Mouse (Mus musculus) right cerebral cortex, postnatal 25 days (tissue): ENCODE measurements around the gene Ufl1.
"Not testable (repeated sequence)": the region's sequence is repeated elsewhere in the genome, so short reads cannot be mapped to it uniquely, and the experiment has no call there.

Experiments
- DNase-seq: peaks from one replicate; pipeline ENCODE4 v3.0.0; 2022

The Ufl1 gene

GRCm38 (mm10) chr4:25281671-25282038 lies at the start of gene Ufl1:
Gene Ufl1, minus strand, starts transcription at chr4:25281821.
- DNase-seq, result peak; percentile 97

DNA sequence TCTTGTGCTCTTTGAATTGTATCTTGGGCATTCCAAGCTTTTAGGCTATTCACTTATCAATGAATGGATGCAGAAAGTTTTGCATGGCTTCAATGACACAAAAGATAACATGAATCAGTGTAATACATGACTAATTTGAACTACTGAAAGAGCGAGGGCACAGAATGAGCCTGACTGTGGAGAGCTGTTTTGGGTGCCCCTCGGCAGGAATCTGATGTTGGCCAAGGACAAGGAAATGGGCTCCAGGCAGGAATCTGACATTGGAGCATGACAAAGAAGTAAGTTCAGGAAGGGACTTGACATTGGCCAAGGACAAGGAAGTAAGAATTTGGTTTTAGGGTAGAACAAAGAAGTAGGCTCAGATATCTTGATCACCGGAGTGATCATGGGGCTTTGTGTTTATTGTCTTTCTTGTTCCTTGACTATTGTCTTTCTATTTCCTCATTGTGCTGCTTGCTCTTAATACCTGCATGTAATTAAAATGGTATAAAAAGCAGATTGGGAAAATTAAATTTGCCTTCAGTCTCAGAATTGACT lies 44.1 kb upstream of the Ufl1 start:
- DNase-seq, result no peak

DNA sequence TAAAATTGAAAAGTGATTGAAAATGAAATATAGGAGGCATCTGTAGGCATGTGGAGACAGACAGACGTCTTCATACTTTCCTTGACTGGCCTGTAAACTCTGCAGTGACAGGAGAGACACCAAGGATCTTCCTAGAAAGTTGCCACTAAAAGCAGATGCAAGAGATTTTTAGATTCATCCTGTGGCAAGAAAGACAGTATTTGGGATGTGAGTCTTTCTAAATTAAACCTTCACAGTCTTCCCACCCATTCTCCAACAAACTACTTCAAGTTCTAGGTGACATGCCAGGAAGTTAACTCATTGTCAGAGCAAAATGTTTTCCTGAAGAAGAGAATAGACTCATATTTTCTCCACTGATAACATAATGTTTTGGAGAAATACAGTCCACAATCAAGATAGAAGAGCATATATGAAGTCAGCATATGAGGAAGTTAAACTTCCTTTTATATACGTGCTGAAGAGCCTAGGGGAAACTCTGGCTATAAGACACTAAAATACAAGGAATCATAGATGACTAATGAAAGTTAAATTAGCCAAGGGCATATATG lies 41.1 kb upstream of the Ufl1 start:
- DNase-seq, result no peak

DNA sequence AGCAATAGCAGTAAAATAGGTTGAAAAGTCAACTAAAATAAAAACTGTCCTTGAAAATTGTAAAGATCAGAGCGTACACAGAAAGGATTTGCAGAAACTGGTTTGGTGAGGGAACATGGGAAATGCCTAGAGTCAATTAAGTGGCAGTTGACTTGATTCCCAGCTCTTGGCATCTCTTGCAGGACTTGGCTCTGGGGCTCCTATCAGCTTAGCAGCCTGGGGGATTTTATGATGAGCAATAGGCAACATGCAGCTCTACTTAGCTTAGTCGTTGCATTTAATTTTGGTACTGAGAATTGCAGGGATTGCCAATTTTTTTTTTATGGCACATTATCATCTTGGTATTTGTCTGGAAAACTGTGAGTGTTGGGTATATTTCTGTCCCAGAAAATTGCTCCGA lies 32.1 kb upstream of the Ufl1 start:
- DNase-seq, result no peak

GRCm38 (mm10) chr4:25285002-25285401 lies 3.4 kb upstream of the Ufl1 start:
- not testable (repeated sequence) for DNase-seq

DNA sequence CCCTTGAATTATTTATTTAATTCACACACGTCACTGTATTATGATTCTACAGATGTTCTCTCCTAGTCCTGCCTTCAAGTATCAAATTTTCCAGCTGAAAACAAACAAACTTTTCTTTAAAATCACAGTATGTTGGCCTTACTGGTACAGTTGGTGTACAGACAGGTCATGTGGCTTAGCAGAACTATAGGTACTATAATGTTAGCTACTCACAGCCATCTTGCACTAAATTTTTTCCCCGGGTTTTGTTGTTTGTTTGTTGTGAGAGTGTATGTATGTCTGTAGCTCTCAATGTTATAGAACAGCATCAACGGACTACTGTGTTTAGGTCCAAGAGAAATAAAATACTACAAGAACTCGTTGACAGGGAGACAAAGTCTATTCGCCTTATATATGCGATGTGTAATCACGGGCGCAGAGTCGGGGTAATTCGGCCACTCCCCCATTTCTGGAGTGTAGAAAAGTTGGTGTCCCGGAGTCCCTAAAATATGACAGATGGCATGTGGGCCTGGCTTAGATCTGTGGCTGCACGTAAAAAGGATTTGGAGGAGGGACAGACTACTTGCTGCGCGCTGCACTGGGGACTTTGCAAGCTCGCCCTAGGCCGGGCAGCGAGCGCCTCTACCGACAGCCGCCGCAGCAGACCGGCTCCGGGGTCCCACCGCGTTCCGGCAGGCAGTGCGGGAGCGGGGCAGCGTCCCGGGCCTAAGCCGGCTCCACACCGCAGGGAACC lies 517 bp downstream of the Ufl1 start:
- DNase-seq, result no peak

GRCm38 (mm10) chr4:25272861-25273627 lies 8.6 kb downstream of the Ufl1 start:
- no peak for DNase-seq

DNA sequence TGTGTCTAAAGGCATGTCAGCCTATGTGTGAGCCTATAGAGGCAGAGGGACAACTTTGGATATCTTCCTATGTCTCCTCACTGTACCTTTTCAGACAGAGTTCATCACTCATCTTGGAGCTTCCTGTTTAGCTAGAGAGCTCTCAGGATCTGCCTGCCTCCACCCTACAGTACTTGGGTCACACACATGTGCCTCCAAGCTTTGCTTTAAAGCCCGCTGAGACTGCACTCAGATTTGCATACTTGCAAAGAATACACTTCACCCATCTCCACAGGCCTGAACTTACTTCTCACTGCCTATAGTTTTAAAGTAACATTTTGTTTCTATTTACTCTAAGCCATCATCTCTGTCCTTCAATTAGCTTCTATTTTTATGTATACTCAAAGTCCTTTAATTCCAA lies 9.7 kb downstream of the Ufl1 start:
- no peak for DNase-seq

- DNase-seq, result no peak
Measured at GRCm38 (mm10) chr4:25267144-25267543, 14.5 kb downstream of the Ufl1 start.

GRCm38 (mm10) chr4:25257822-25258398 lies 23.7 kb downstream of the Ufl1 start:
- no peak for DNase-seq

- no peak for DNase-seq
Measured at GRCm38 (mm10) chr4:25242776-25243175, 38.8 kb downstream of the Ufl1 start, which contains the start of gene Fhl5. Gene Fhl5, minus strand, starts transcription at chr4:25242876.

GRCm38 (mm10) chr4:25235663-25236062 lies 46.0 kb downstream of the Ufl1 start:
- DNase-seq, result not testable (repeated sequence)

- DNase-seq, result not testable (repeated sequence)
Measured at GRCm38 (mm10) chr4:25233767-25234166, 47.9 kb downstream of the Ufl1 start.

DNA sequence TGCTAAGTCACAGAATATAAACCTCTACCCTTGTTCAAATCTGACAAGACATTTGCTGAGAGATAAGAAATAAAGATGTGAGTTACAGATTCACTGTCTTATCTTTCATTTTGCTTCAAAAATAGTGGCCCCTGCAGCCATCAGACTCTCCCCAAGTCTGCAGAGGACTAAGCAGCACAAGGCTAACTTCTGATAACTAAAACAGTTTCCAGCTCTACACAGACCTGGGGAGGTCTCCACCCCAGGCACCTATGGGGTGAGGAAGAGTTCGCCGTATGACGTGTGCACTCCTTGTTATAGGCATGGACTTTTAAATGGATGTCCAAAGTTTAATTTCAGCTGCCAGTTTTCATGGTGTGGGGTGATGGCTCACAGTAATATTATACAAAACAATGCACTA lies 49.1 kb downstream of the Ufl1 start:
- DNase-seq, result no peak

GRCm38 (mm10) chr4:25227527-25227926 lies 54.1 kb downstream of the Ufl1 start:
- DNase-seq, result no peak

- DNase-seq, result no peak
Measured at GRCm38 (mm10) chr4:25221927-25222326, 59.7 kb downstream of the Ufl1 start.

DNA sequence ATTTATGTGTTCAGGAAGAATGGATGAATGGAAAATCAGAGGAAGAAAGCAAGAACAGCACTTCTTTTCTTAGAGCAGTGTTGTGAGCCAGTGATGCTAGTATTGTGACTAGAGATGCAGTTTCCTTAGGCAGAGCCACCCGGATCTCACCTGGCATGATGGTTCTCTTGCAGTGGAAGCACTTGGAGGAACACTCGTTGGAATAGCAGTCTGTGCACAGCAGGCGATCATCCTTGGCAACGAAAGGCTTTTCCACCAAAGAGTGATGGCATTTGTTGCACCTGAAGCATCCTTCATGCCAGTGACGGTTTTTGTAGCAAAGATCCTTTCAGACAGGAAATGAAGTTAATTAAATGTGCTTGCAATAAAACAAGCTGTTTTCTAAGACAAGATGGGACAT lies 68.2 kb downstream of the Ufl1 start:
- no peak for DNase-seq

GRCm38 (mm10) chr4:25206166-25206565 lies 75.5 kb downstream of the Ufl1 start:
- no peak for DNase-seq
